Mouse (Mus musculus) gastrocnemius, postnatal 14 days (tissue): ENCODE measurements around the gene Armh1. TPM values are rescaled to one million over a fixed set of nuclear protein-coding genes. Genes with fewer than 3 reads are reported as not detected.

Experiments
- DNase-seq: peaks from one replicate; pipeline ENCODE4 v3.0.0; 2021; ENCODE audit warnings: mixed read lengths
- intact Hi-C: fragments of 180-260 bp; cut with DNase I; formaldehyde crosslinking; loops from one replicate; pipeline ENCODE4 v1.15.1; 2025; ENCODE audit warnings: low total_unique reads
- total RNA-seq, 2 experiments: library from RNA; stranded (reverse); gene quantifications; 2 replicates each; pipeline ENCODE4 v1.2.3; 2021

The Armh1 gene
- total RNA-seq, 2 experiments from 2014 or later, result not detected

DNA sequence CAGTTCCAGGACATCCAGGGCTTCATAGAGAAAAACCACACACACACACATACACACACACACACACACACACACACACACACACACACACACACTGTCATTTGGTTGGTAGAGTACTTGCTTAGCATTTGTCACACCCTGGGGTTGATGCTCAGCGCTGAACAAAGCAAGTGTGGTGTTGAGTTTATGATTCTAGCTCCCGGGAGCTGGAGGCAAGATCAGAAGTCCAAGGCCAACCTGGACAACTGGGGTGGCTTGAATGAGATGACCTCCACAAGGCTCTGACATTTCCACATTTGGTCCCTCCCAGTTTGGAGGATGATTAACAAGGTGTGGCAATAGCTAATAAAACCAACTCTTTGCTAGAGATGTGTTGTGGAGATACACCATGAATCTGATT lies 20.7 kb downstream of the Armh1 start:
- intact Hi-C loops, result loop anchor here (5.0 kb wide), 1 partner anchor 36 kb away; no protein-coding TSS in a partner anchor
- DNase-seq, result no peak

- intact Hi-C loops, result loop anchor here (5.0 kb wide), 1 partner anchor 37 kb away; no protein-coding TSS in a partner anchor
- no peak for DNase-seq
Observed at GRCm38 (mm10) chr4:117230331-117230730, 21.6 kb downstream of the Armh1 start.

DNA sequence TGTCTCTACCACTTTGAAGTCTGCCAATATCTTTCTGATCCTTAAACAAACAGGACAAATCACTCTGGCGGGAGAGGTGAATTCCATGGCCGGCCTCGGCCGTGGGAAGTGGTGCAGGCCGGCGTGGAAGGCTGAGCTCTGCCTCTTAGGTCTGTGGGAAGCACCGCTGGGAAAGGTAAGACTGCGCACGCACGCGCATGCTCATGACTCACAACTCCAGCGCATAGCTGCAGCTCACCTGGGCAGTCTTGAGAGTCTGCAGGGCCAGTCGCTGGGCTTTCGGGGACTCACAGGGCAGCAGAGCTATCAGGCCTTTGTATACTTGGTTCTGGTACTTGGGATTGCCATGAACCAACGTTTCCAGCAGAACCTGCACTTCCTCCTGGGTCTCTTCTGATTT lies 22.3 kb downstream of the Armh1 start:
- intact Hi-C loops, result no loop called here
- no peak for DNase-seq

DNA sequence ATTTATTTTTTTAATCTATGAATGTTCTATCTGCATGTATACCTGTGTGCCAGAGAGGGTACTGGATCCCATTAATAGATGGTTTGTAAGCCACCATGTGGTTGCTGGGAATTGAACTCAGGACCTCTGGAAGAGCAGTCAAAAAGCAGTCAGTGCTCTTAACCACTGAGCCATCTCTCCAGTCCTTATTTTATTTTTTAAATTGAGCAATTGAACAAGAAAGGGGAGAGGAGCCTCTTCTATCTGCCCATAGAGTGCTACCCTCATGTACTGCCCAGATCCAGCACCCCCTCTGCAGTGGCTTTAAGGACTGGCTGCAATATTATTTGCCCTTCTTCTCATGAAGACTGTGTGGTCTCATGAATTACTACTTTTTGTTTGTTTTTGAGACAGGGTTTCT lies 26.7 kb downstream of the Armh1 start:
- intact Hi-C loops, result no loop called here
- no peak for DNase-seq

DNA sequence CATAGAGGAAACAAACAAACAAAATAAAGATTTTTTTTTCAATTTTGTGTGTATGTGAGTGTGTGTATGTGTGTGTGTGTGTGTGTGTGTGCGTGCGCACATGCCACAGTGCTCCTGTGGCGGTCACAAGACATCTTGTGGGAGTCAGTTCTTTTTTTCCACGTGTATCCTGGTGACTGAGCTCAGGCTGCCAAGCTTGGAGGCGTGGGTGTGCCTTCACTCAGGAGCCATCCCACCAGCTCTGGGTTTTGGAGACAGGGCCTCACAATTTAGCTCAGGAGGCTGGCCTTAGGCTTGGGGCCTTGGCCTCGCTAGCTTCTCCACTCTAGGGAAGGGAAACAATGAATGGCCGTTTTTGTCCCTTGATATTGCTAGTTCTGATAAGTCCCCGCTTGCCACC lies 27.8 kb downstream of the Armh1 start:
- intact Hi-C loops, result no loop called here
- no peak for DNase-seq

DNA sequence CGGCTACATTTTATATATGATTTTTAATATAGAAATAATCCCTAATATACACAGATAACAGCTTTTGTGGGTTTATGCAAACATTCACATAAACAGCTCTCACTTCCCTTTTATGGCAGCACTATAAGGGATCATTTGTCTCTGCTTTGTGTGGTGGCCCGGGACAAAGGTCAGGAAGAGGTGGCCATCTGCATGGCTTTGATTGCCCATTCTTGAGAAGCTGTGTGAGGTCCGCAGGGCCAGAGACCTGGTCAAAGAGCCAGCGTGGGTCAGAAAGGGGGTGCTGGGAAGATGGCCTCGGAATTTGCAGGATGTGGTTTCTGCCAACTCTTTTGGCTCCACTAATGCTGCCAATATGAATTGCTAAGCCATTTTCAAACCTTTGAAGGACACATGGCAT lies 28.9 kb downstream of the Armh1 start:
- no peak for DNase-seq
- intact Hi-C loops, result no loop called here

GRCm38 (mm10) chr4:117221836-117222235 lies 30.1 kb downstream of the Armh1 start:
- intact Hi-C loops, result no loop called here
- no peak for DNase-seq

DNA sequence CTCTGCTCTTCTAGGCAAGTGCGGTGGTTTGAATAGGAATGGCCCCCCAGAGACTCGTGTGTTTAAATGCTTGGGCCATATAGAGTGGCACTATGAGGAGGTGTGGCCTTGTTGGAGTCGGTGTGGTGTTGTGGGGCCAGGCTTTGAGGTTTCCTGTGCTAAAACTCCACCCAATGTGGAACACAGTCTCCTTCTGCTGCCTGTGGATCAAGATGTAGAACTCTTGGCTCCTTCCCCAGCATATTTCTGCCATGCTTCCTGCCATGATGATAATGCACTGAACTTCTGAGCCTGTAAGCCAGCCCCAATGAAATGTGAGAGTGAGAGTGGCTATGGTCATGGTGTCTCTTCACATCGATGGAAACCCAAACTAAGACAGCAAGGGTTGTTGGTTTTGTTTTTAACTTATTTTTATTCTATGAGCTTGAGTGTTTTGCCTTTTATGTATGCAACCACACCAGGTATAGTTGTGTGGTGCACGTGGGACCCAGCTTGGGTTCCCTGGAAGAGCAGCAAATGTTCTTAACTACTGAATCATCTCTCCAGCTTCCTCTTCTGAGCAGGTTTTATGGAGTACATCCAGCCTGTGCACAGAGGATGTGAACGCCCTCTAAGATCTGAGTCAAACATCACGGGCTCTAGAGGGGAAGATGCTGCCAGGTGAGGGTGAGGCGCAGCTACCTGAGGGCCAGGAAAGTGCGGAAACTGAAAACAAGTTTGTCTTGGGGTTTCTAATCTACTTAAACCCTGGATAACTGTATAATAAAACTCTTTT lies 31.0 kb downstream of the Armh1 start:
- no peak for DNase-seq
- intact Hi-C loops, result no loop called here

GRCm38 (mm10) chr4:117218517-117219219 lies 33.3 kb downstream of the Armh1 start:
- intact Hi-C loops, result no loop called here
- DNase-seq, result peak; percentile 38

- intact Hi-C loops, result no loop called here
- DNase-seq, result no peak
Observed at GRCm38 (mm10) chr4:117217029-117217428, 34.9 kb downstream of the Armh1 start.

DNA sequence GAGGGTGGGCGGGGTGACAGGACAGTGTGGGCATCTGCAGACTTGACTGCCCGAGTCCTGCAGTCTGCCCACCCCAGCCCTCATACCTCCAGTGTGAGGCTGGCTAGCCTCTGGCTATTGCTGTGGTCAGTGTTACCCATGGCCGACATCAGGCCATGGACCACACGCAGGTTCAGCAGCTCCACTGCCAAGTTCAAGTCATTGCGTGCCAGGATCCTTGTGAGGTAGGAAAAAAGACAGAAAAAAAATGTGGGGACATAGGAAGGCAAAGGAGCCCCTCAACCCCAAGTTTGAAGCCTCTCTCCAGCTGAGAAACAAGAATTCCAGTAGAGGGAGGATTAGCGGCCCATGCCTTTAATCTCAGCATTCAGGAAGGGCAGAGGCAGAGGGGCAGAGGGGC lies 37.7 kb downstream of the Armh1 start:
- no peak for DNase-seq
- intact Hi-C loops, result no loop called here

- intact Hi-C loops, result no loop called here
Observed at GRCm38 (mm10) chr4:117210147-117211074, 41.5 kb downstream of the Armh1 start.

DNA sequence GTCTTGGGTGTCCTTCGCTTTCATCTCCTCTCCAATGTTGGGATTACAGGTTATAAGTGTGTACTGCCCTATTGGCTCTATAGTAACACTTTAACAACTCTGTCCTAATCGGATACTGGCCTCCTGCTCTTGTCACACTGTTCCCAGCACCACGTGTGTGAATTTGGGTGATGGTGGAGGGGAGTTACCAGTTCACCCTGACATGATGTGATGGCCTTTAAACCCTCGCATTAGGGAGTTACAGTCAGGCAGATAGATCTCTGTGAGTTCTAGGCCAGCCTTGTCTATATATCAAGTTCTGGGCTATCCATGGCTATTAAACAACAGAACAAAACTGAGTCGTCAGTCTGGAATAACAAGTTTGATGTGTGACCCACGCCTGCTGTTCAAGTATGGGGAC lies 42.3 kb downstream of the Armh1 start:
- DNase-seq, result no peak
- intact Hi-C loops, result no loop called here

More at GRCm38 (mm10) chr4:117210147-117211074, 41.5 kb downstream of the Armh1 start:
- peak; percentile 81 for DNase-seq

DNA sequence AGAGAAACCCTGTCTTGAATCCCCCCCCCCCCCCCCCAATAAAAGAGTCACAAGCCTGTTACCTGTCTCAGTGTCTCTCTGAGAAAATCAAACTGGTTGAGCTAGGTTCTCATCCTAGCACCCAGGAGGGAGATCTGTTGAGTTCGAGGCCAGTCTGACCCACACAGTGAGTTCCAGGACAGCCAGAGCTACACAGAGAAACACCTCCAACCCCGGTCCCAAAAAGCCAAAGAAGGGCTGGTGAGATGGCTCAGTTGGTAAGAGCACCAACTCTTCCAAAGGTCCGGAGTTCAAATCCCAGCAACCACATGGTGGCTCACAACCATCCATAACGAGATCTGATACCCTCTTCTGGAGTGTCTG lies 49.0 kb downstream of the Armh1 start:
- DNase-seq, result no peak
- intact Hi-C loops, result no loop called here

GRCm38 (mm10) chr4:117202046-117202991 lies 49.6 kb downstream of the Armh1 start:
- intact Hi-C loops, result no loop called here
- no peak for DNase-seq

DNA sequence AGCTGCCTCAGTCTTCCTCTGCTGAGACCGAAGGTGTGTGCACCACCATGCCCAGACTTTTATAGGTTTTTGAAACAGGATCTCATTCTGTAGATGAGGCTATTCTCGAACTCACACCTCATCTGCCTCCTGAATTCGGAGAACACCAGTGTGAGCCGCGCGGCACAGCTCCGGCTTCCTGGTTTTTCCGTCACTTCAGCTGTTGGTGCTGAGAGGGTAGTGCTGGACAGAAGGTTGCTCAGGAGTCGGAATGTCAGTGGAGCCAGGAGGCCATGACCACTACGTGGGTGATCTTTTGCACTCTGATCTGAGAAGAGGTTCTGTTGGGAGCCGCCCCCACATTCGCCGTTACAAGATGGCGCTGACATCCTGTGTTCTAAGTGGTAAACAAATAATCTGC lies 60.1 kb downstream of the Armh1 start:
- no peak for DNase-seq
- intact Hi-C loops, result no loop called here

- intact Hi-C loops, result no loop called here
- DNase-seq, result no peak
Observed at GRCm38 (mm10) chr4:117190660-117191059, 61.3 kb downstream of the Armh1 start.

DNA sequence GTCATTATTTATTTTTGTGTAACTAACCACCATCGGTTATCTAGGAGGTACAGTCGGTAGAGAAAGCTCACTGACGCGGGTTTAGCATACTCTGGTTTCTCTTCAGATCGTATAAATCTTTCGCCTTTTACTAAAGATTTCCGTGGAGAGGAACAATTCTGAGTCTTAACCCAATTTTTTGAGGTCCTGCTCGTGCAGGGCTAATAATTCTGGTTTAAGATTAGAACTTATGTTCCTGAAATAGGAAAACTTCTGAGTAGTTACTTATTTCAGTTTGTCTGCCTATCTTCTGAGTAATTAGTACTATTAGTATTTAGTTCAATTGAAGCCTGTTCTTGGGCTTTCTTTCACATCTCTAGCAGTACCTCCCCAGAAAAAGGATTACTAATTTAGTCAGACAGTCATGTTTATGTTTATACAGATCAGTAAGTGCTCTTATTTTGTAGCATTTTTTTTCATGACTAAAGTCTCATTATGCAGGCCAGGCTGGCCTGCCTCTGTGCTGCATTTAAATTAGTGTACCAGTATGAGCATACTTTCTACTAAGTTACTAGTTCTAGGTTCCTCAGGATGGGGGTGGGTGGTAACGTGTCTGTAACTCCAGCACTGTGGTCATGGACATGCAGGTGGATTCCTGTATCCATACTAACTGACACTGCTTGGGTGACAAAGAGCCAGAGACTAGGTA lies 61.9 kb downstream of the Armh1 start:
- intact Hi-C loops, result no loop called here
- DNase-seq, result no peak
